Mouse (Mus musculus) forebrain, embryonic 15.5 days (tissue): ENCODE results near the gene Arhgef40. TPM values are rescaled to one million over a fixed set of nuclear protein-coding genes. Genes with fewer than 3 reads are reported as not detected.

ENCODE experiments used
- ATAC-seq: fragments of 200-750 bp; cut with Nextera tagmentation; replicated peaks from 2 replicates; pipeline ENCODE4 v1.8.0; 2017; ENCODE audit warnings: mild to moderate bottlenecking, moderate TSS enrichment, moderate library complexity
- H3K27ac ChIP-seq: fragments of 300-500 bp; sonication (generic); replicated peaks from 2 replicates; pipeline ENCODE4 v1.5.1; 2015; ENCODE audit warnings: mild to moderate bottlenecking, inconsistent platforms
- H3K27me3 ChIP-seq: fragments of 300-500 bp; sonication (generic); 2 replicates; pipeline ENCODE4 v1.6.1; 2015; ENCODE audit warnings: inconsistent platforms
- H3K36me3 ChIP-seq: fragments of 300-500 bp; sonication (generic); 2 replicates; pipeline ENCODE4 v1.6.1; 2015; ENCODE audit warnings: mild to moderate bottlenecking, inconsistent platforms
- H3K4me1 ChIP-seq: fragments of 300-500 bp; sonication (generic); 2 replicates; pipeline ENCODE4 v1.6.1; 2015; ENCODE audit warnings: inconsistent platforms
- H3K4me2 ChIP-seq: fragments of 300-500 bp; sonication (generic); replicated peaks from 2 replicates; pipeline ENCODE4 v1.6.1; 2015; ENCODE audit warnings: mild to moderate bottlenecking, inconsistent platforms
- H3K4me3 ChIP-seq: fragments of 300-500 bp; sonication (generic); 2 replicates; pipeline ENCODE4 v1.5.1; 2015; ENCODE audit warnings: mild to moderate bottlenecking, inconsistent platforms
- H3K9ac ChIP-seq: fragments of 300-500 bp; sonication (generic); replicated peaks from 2 replicates; pipeline ENCODE4 v1.6.1; 2015; ENCODE audit warnings: mild to moderate bottlenecking, inconsistent platforms
- H3K9me3 ChIP-seq: fragments of 300-500 bp; sonication (generic); 2 replicates; pipeline ENCODE4 v1.6.1; 2016; ENCODE audit warnings: inconsistent platforms
- whole genome bisulfite sequencing: fragments of 180-500 bp; shearing (Covaris S2); methylation state at CpG from one replicate; pipeline ENCODE4 v1.1.7; 2015; ENCODE audit warnings: mixed read lengths; 5-methylcytosine and 5-hydroxymethylcytosine counted together
- polyA plus RNA-seq: library from polyadenylated mRNA; unstranded; fragments of >200 nt; fragmentation: Nextera tagmentation; extraction: Ambion mirVana; gene quantifications from 2 replicates; pipeline ENCODE4 v1.2.1, GENCODE M21; 2015

Gene Arhgef40
- polyA plus RNA-seq, 1 experiment from 2014 or later = 69.8 TPM

DNA sequence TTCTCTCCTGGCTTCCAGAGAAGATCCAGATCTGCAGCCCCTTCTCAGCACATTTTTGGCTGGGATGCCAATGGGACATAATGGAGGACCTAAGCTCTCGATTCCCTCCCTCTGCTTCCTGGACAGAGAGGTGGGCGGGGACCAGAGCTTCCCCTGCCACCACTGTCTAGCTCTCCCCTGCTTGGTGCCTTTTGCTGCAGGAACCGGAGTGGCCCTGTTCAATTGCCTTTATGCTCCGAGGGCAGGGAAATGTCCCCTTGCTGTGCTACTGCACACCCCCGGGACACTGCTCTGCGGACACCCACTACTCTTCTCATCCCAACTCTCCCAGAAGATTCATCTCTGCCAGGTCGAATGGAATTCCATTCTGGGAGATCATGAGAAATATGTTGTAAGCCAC is 20.6 kb downstream of the Arhgef40 start:
- Histone ChIP-seq H3K27ac (peak overlapping the region; percentile 82), H3K4me2 (no peak overlapping the region), H3K4me3 (no peak overlapping the region), H3K36me3 (peaks cover 54% of the 10 kb centered on the region), H3K9ac (no peak overlapping the region), H3K9me3 (no peaks in the 10 kb centered on the region), H3K4me1 (peaks cover 54% of the 10 kb centered on the region), H3K27me3 (no peaks in the 10 kb centered on the region)
- no peak for ATAC-seq
- 67% methylated on average over 7 of the region's 7 CpGs for WGBS

GRCm38 (mm10) chr14:52005616-52006015 is 21.1 kb downstream of the Arhgef40 start:
- Histone ChIP-seq H3K36me3 (peaks cover 50% of the 10 kb centered on the region), H3K9me3 (no peaks in the 10 kb centered on the region), H3K4me3 (no peak overlapping the region), H3K9ac (no peak overlapping the region), H3K4me2 (no peak overlapping the region), H3K4me1 (peaks cover 58% of the 10 kb centered on the region), H3K27ac (peak overlapping the region; percentile 82; the same call in 1 of the 2 replicates), H3K27me3 (no peaks in the 10 kb centered on the region)
- WGBS = 67% methylated on average over 6 of the region's 6 CpGs
- no peak for ATAC-seq

DNA sequence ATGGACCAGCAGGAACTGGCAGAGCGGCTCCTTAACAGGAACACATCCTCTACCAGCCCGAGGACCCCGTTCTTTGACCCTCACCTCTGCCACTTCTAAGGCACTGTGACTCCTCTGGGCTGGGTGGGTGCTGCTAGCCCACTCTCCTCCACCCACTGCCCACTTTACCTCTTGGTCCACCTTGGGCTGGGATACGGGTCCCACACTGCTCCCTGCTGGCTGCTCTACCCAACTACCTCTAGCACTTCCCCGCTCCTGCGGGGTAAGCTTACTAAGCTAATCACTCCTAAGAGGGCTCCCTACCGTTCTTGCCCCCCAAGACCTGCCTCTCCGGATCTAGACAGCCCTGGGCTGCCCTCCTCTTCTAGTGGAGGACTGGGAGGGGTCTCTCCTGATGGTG is 21.7 kb downstream of the Arhgef40 start:
- ATAC-seq = no peak
- H3K36me3 ChIP-seq = peaks cover 45% of the 10 kb centered on the region

GRCm38 (mm10) chr14:52006771-52007170 is 22.3 kb downstream of the Arhgef40 start:
- peaks cover 45% of the 10 kb centered on the region for H3K36me3 ChIP-seq
- H3K27ac ChIP-seq = 0 out of 2 replicates have a peak overlapping the region, but pooled peaks have one; percentile 4
- no peaks in the 10 kb centered on the region for H3K27me3 ChIP-seq
- no peak for ATAC-seq
- no peak overlapping the region for H3K4me3 ChIP-seq
- WGBS = 93% methylated on average over 23 of the region's 23 CpGs
- peaks cover 70% of the 10 kb centered on the region for H3K4me1 ChIP-seq
- H3K9ac ChIP-seq = no peak overlapping the region
- no peaks in the 10 kb centered on the region for H3K9me3 ChIP-seq
- H3K4me2 ChIP-seq = no peak overlapping the region

More for the DNA sequence above, 21.7 kb downstream of the Arhgef40 start:
- WGBS = 65% methylated on average over 8 of the region's 8 CpGs
- Histone ChIP-seq H3K4me3 (no peak overlapping the region), H3K9me3 (no peaks in the 10 kb centered on the region), H3K27me3 (no peaks in the 10 kb centered on the region), H3K27ac (0 out of 2 replicates have a peak overlapping the region, but pooled peaks have one; percentile 4), H3K4me2 (no peak overlapping the region), H3K4me1 (peaks cover 65% of the 10 kb centered on the region), H3K9ac (no peak overlapping the region)

DNA sequence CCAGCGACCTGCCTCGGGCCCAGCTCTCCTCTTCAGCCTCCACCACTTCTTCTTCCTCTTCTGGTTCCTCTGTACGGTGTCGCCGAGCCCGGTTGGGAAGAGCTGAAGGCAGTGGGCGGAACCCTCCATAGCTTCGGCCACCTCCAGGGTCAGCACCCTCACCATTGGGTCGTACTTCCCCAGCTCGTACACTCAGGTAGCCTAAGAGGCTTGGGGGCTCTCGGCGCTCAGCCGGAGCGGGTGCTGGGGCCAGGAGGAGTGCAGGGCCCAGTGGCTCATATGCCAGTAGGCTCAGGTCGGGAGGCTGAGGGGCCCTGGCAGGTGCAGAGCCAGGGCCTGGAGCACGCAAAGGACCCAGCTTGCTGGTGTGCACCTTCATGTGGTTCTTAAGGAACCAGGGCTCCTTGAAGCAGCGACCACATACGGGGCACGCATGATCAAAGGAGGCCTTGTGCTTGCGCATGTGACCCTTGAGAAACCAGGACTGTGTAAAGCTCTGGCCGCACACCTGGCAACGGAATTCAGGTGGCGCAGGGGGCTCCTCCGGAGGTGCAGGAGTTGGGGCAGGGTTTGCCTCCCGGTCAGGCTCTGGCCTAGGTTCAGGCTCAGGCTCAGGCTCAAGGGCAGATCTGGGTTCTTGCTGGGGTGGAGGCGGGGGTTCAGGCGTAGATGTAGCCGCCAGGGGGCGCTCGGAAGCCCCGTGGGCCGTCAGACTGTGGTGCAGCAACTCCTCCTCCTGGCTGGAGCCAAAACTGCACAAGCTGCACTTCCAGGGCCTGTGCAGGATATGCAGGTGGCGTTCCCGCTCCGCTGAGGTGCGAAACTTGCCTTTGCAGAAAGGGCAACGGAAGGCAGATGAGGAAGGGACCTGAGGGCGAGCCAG is 24.0 kb downstream of the Arhgef40 start:
- Histone ChIP-seq H3K27ac (peak overlapping the region; percentile 8; the same call in 1 of the 2 replicates), H3K36me3 (peaks cover 31% of the 10 kb centered on the region), H3K9ac (peak overlapping the region; percentile 27), H3K4me2 (peak overlapping the region; percentile 51), H3K27me3 (no peaks in the 10 kb centered on the region), H3K4me1 (peaks cover 78% of the 10 kb centered on the region), H3K4me3 (peak overlapping the region; percentile 27), H3K9me3 (no peaks in the 10 kb centered on the region)
- 48% methylated on average over 38 of the region's 38 CpGs for WGBS
- peak; percentile 18 for ATAC-seq

GRCm38 (mm10) chr14:52009361-52009760 is 24.8 kb downstream of the Arhgef40 start:
- H3K4me2 ChIP-seq = peak overlapping the region; percentile 51
- H3K27me3 ChIP-seq = no peaks in the 10 kb centered on the region
- WGBS = 18% methylated on average over 26 of the region's 26 CpGs
- H3K4me1 ChIP-seq = peaks cover 70% of the 10 kb centered on the region
- peak overlapping the region; percentile 5; the same call in 1 of the 2 replicates for H3K9ac ChIP-seq
- H3K36me3 ChIP-seq = peaks cover 31% of the 10 kb centered on the region
- peak overlapping the region; percentile 27 for H3K4me3 ChIP-seq
- no peaks in the 10 kb centered on the region for H3K9me3 ChIP-seq
- H3K27ac ChIP-seq = 0 out of 2 replicates have a peak overlapping the region, but pooled peaks have one; percentile 8
- ATAC-seq = no peak

- H3K4me2 ChIP-seq = peak overlapping the region; percentile 51
- peak overlapping the region; percentile 46; the same call in 1 of the 2 replicates for H3K9ac ChIP-seq
- WGBS = 17% methylated on average over 6 of the region's 6 CpGs
- H3K4me3 ChIP-seq = peak overlapping the region; percentile 34
- no peaks in the 10 kb centered on the region for H3K9me3 ChIP-seq
- H3K27me3 ChIP-seq = no peaks in the 10 kb centered on the region
- peaks cover 66% of the 10 kb centered on the region for H3K4me1 ChIP-seq
- ATAC-seq = no peak
- peaks cover 31% of the 10 kb centered on the region for H3K36me3 ChIP-seq
- H3K27ac ChIP-seq = peak overlapping the region; percentile 95
Measured at GRCm38 (mm10) chr14:52009841-52010240, 25.3 kb downstream of the Arhgef40 start.

DNA sequence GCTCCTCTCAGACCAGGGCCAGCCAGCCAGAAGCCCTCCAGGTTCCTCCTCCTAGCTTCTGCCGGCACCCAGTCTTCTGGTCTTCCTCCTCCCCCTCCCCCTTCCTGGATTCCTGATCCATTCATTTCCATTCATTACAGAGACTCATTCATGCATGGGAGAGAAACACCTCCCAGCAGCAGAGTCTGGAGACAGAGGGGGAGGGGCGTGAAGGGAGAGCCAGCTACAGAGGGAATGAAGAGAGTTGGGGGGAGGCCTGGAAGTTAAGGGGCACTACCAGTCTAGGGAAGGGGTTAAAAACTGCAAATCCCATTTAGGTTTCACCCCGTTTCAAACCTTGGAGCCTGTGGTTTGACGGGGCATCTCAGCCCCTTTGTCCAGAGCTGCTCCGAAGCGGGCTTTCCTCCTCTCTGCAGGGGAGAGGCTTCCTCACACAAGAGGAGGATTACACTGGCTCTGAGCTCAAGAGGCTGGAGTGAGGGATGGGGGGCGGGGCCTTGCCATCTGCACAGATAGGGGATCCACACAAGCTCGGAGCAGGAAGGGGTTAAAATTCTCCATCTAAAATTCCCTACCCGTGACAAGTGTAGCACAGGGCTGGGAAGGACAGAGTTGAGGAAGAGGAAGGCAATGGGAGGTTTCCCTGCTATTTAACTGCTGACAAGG is 26.1 kb downstream of the Arhgef40 start:
- 1% methylated on average over 9 of the region's 9 CpGs for WGBS
- peak overlapping the region; percentile 34 for H3K4me3 ChIP-seq
- H3K36me3 ChIP-seq = peaks cover 26% of the 10 kb centered on the region
- peak overlapping the region; percentile 46 for H3K9ac ChIP-seq
- ATAC-seq = peak; percentile 74
- H3K4me1 ChIP-seq = peaks cover 66% of the 10 kb centered on the region
- H3K9me3 ChIP-seq = no peaks in the 10 kb centered on the region
- no peaks in the 10 kb centered on the region for H3K27me3 ChIP-seq
- peak overlapping the region; percentile 95 for H3K27ac ChIP-seq
- peak overlapping the region; percentile 51 for H3K4me2 ChIP-seq

DNA sequence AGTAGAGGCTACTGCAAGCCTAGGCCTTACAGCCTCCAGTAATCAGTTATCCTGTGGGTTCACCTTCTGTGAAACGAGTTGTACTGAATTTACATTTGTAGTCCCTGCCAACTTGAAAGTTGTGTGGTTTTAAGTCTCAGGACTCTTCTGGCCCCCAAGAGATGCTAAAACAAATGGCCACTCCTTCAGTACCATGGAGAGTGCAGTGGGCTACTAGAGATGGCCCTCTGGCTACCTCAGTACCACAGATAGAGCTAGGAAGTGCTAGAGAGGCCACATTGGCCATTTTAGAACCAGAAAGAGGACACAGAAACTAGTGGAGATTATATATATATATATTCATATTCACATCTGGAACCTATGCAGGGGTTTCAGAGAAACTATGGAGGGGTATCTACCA is 27.2 kb downstream of the Arhgef40 start:
- Histone ChIP-seq H3K9ac (no peak overlapping the region), H3K9me3 (no peaks in the 10 kb centered on the region), H3K4me2 (no peak overlapping the region), H3K27ac (peak overlapping the region; percentile 95), H3K4me1 (peaks cover 73% of the 10 kb centered on the region), H3K36me3 (peaks cover 16% of the 10 kb centered on the region), H3K27me3 (no peaks in the 10 kb centered on the region), H3K4me3 (no peak overlapping the region)
- ATAC-seq = no peak
- WGBS = 29% methylated on average over 1 of the region's 1 CpGs

DNA sequence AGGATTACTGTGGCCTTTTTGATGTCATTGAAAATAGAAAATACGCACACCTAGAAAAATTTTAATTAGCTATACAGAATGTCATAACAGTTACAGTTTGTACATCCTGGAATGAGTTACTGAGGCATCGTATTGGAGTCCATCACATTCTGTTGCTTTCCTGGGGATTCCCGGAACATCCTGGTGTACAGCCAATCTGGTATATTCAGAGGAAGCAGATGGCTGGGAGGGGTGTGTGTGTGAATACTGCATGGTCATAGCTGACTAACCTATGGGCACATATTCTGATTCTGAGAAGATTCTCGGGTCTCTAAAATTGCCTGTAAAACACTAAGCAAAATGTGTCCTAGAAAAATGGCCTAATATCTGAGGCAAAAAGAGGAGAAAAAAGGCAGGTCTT is 27.6 kb downstream of the Arhgef40 start:
- 42% methylated on average over 4 of the region's 4 CpGs for WGBS
- no peaks in the 10 kb centered on the region for H3K9me3 ChIP-seq
- H3K27ac ChIP-seq = peak overlapping the region; percentile 95
- 0 out of 2 replicates have a peak overlapping the region, but pooled peaks have one; percentile 5 for H3K9ac ChIP-seq
- no peak overlapping the region for H3K4me3 ChIP-seq
- H3K27me3 ChIP-seq = no peaks in the 10 kb centered on the region
- ATAC-seq = no peak
- peaks cover 73% of the 10 kb centered on the region for H3K4me1 ChIP-seq
- peaks cover 12% of the 10 kb centered on the region; the same call in 1 of the 2 replicates for H3K36me3 ChIP-seq
- peak overlapping the region; percentile 46 for H3K4me2 ChIP-seq

DNA sequence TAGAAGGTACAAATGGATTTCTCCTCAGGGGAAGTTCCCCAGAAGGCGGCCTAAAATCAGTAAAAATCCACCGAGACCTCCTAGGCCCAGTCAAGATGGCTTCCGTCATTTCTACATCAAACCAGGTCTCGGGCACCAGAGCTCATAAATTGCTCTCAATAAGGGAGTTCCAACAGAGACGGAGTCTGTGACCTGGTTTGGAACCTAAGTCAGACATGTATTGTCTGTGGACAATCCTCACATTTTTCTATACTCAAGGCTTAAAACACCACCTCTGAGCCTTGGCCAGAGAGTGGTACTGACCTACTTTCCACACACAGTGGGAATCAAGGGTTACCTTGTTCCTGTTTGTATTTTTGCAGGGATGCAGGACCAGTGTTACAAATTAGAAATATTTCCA is 28.0 kb downstream of the Arhgef40 start:
- Histone ChIP-seq H3K27me3 (no peaks in the 10 kb centered on the region), H3K36me3 (peaks cover 8% of the 10 kb centered on the region; the same call in 1 of the 2 replicates), H3K4me1 (peaks cover 70% of the 10 kb centered on the region), H3K4me3 (peak overlapping the region; percentile 67; the same call in 1 of the 2 replicates), H3K4me2 (peak overlapping the region; percentile 46), H3K9ac (0 out of 2 replicates have a peak overlapping the region, but pooled peaks have one; percentile 64), H3K9me3 (no peaks in the 10 kb centered on the region), H3K27ac (peak overlapping the region; percentile 95)
- WGBS = 17% methylated on average over 5 of the region's 5 CpGs
- no peak for ATAC-seq
